ENCODE assay signal across 8 mouse cellular contexts in genomic region chr1:172528701-172529100, GRCm38 (mm10). TPM values are rescaled to one million over a fixed set of nuclear protein-coding genes. Genes with fewer than 3 reads are reported as not detected.
DNase-seq lines count a peak whose midpoint lies in the region; ATAC-seq and TF ChIP-seq lines count a peak whose summit lies in the region.

No protein-coding gene starts in this region.

- 7% methylated on average over 7 of the region's 7 CpGs for WGBS in forebrain, embryonic 11.5 days
- 9% methylated on average over 7 of the region's 7 CpGs for WGBS in heart, postnatal 0 days
- WGBS in liver, embryonic 16.5 days (ENCODE audit: insufficient replicate concordance): 4% methylated on average over 7 of the region's 7 CpGs
- WGBS in neural tube, embryonic 15.5 days: 4% methylated on average over 7 of the region's 7 CpGs

- peak; percentile 81 for ATAC-seq in forebrain, embryonic 11.5 days (replicated peaks; ENCODE audit: low FRiP score)
- ATAC-seq in heart, postnatal 0 days (ENCODE audit: insufficient read depth, low read depth): peak; percentile 45
- ATAC-seq in liver, embryonic 16.5 days (ENCODE audit: low read depth): peak; percentile 44
- peak; percentile 61; the same call in 1 of the 2 replicates for ATAC-seq in neural tube, embryonic 15.5 days (ENCODE audit: low FRiP score)

- no peak overlapping the region for H3K4me2 ChIP-seq in forebrain, embryonic 11.5 days (ENCODE audit: low read depth, low read length, severe bottlenecking)
- no peak overlapping the region for H3K4me2 ChIP-seq in heart, postnatal 0 days (ENCODE audit: low read depth, low read length)
- no peak overlapping the region for H3K4me2 ChIP-seq in liver, embryonic 16.5 days (ENCODE audit: low read depth, low read length)
- H3K4me2 ChIP-seq in neural tube, embryonic 15.5 days: no peak overlapping the region

- TF ChIP-seq CTCF in brain, embryonic 14.5 days (IDR thresholded peaks at IDR 0.05; ENCODE audit: borderline replicate concordance, extremely low read depth, insufficient read depth, insufficient read length): peak; percentile 94
- TF ChIP-seq CTCF in heart, postnatal 0 days (IDR thresholded peaks at IDR 0.05; ENCODE audit: low read depth): peak; percentile 99
- TF ChIP-seq CTCF in testis, adult 2 months (IDR thresholded peaks at IDR 0.05; ENCODE audit: control insufficient read depth, insufficient read depth, insufficient replicate concordance, low read depth, low read length): peak; percentile 82; the same call in 1 of the 2 replicates

- peak; percentile 86 for DNase-seq in CD4-positive helper T cell, adult 2 months (ENCODE audit: low read depth, low spot score)
- peak; percentile 92 for DNase-seq in brain, embryonic 14.5 days (ENCODE audit: low read depth)
- DNase-seq in forebrain, embryonic 11.5 days (ENCODE audit: low spot score): peak; percentile 90
- peak; percentile 91 for DNase-seq in heart, postnatal 0 days (ENCODE audit: low spot score)
- peak; percentile 92 to 97 for DNase-seq in kidney, postnatal 25 days

- no peak for TF ChIP-seq POLR2A in brain, embryonic 14.5 days (IDR thresholded peaks at IDR 0.05; ENCODE audit: borderline replicate concordance, extremely low read depth, insufficient read depth, insufficient read length, poor library complexity, severe bottlenecking)
- no peak for TF ChIP-seq POLR2A in testis, adult 2 months (IDR thresholded peaks at IDR 0.05; ENCODE audit: control insufficient read depth, low read depth, low read length)

- no peak overlapping the region for H3K9ac ChIP-seq in forebrain, embryonic 11.5 days (ENCODE audit: low read length)
- H3K9ac ChIP-seq in heart, postnatal 0 days (replicated peaks; ENCODE audit: low read depth, low read length): no peak overlapping the region
- no peak overlapping the region for H3K9ac ChIP-seq in liver, embryonic 16.5 days (ENCODE audit: low read depth, low read length)
- no peak overlapping the region for H3K9ac ChIP-seq in neural tube, embryonic 15.5 days (replicated peaks)

- no peak overlapping the region for H3K27ac ChIP-seq in forebrain, embryonic 11.5 days (ENCODE audit: low read depth, low read length)
- H3K27ac ChIP-seq in heart, postnatal 0 days (ENCODE audit: low read depth): no peak overlapping the region
- no peak overlapping the region for H3K27ac ChIP-seq in liver, embryonic 16.5 days (ENCODE audit: low read length)
- no peak overlapping the region for H3K27ac ChIP-seq in neural tube, embryonic 15.5 days (replicated peaks)
- no peak overlapping the region for H3K27ac ChIP-seq in testis, adult 2 months (ENCODE audit: control insufficient read depth, insufficient read depth, low read depth, low read length)

- H3K36me3 ChIP-seq in forebrain, embryonic 11.5 days (ENCODE audit: control insufficient read depth, insufficient read depth, low read length): no peaks in the 10 kb centered on the region
- no peaks in the 10 kb centered on the region for H3K36me3 ChIP-seq in heart, postnatal 0 days (replicated peaks; ENCODE audit: control insufficient read depth, insufficient read depth, low read length)
- H3K36me3 ChIP-seq in liver, embryonic 16.5 days (ENCODE audit: control insufficient read depth, insufficient read depth): no peaks in the 10 kb centered on the region
- no peaks in the 10 kb centered on the region for H3K36me3 ChIP-seq in neural tube, embryonic 15.5 days
- H3K36me3 ChIP-seq in testis, adult 2 months (ENCODE audit: control insufficient read depth, insufficient read depth, low read length): no peaks in the 10 kb centered on the region

- TF ChIP-seq EP300 in heart, postnatal 0 days (IDR thresholded peaks at IDR 0.05; ENCODE audit: low read depth): no peak

- H3K4me3 ChIP-seq in forebrain, embryonic 11.5 days (ENCODE audit: low read depth, low read length): no peak overlapping the region
- no peak overlapping the region for H3K4me3 ChIP-seq in heart, postnatal 0 days (ENCODE audit: low read depth, low read length)
- H3K4me3 ChIP-seq in liver, embryonic 16.5 days (ENCODE audit: low read depth, low read length): no peak overlapping the region
- H3K4me3 ChIP-seq in neural tube, embryonic 15.5 days (replicated peaks): no peak overlapping the region
- no peak overlapping the region for H3K4me3 ChIP-seq in testis, adult 2 months (ENCODE audit: control insufficient read depth, low read depth, low read length)

- no peaks in the 10 kb centered on the region for H3K27me3 ChIP-seq in forebrain, embryonic 11.5 days (ENCODE audit: control insufficient read depth, insufficient read depth, low read length)
- H3K27me3 ChIP-seq in heart, postnatal 0 days (ENCODE audit: control insufficient read depth, insufficient read depth, low read length): peaks cover 36% of the 10 kb centered on the region; the same call in 1 of the 2 replicates
- peaks cover 32% of the 10 kb centered on the region for H3K27me3 ChIP-seq in liver, embryonic 16.5 days (ENCODE audit: control insufficient read depth, insufficient read depth, low read depth, low read length)
- H3K27me3 ChIP-seq in neural tube, embryonic 15.5 days (replicated peaks): no peaks in the 10 kb centered on the region
- no peaks in the 10 kb centered on the region for H3K27me3 ChIP-seq in testis, adult 2 months (ENCODE audit: control insufficient read depth, insufficient read depth, low read length)

- peaks cover 3% of the 10 kb centered on the region; the same call in 1 of the 2 replicates for H3K4me1 ChIP-seq in forebrain, embryonic 11.5 days (replicated peaks; ENCODE audit: control insufficient read depth, insufficient read depth, low read length)
- peaks cover 7% of the 10 kb centered on the region; the same call in 1 of the 2 replicates for H3K4me1 ChIP-seq in heart, postnatal 0 days (ENCODE audit: control insufficient read depth, insufficient read depth)
- H3K4me1 ChIP-seq in liver, embryonic 16.5 days (ENCODE audit: control insufficient read depth, low read depth, low read length): peaks cover 8% of the 10 kb centered on the region
- H3K4me1 ChIP-seq in neural tube, embryonic 15.5 days: peaks cover 34% of the 10 kb centered on the region
- peaks cover 13% of the 10 kb centered on the region for H3K4me1 ChIP-seq in testis, adult 2 months (ENCODE audit: control insufficient read depth, insufficient read depth, low read length)

- no peaks in the 10 kb centered on the region for H3K9me3 ChIP-seq in forebrain, embryonic 11.5 days (ENCODE audit: control insufficient read depth, low read length)
- H3K9me3 ChIP-seq in heart, postnatal 0 days (replicated peaks; ENCODE audit: control insufficient read depth, low read length): no peaks in the 10 kb centered on the region
- no peaks in the 10 kb centered on the region for H3K9me3 ChIP-seq in liver, embryonic 16.5 days (replicated peaks; ENCODE audit: control insufficient read depth, low read length)
- H3K9me3 ChIP-seq in neural tube, embryonic 15.5 days (replicated peaks): no peaks in the 10 kb centered on the region

RNA-seq across cellular contexts. Expression of gene Cfap45, which starts 8.1 kb away (rescaled TPM):
- 1.8 and 2.8 TPM in 2 replicates for polyA plus RNA-seq in brain, embryonic 14.5 days (2012; rRNA removed)
- polyA plus RNA-seq in forebrain, embryonic 11.5 days (2014; fragmentation: Nextera tagmentation; extraction: Ambion mirVana): 1.2 and 1.3 TPM in 2 replicates
- total RNA-seq in heart, postnatal 0 days (2014; rRNA removed; ENCODE audit: low replicate concordance): 3.6 and 6.6 TPM in 2 replicates
- 2.3 and 2.6 TPM in 2 replicates for polyA plus RNA-seq in heart, postnatal 0 days (2015; fragmentation: Nextera tagmentation; extraction: Ambion mirVana)
- 0.21 and 0.40 TPM in 2 replicates for polyA plus RNA-seq in liver, embryonic 16.5 days (2015; fragmentation: Nextera tagmentation; extraction: Ambion mirVana)
- 3.8 and 4.3 TPM in 2 replicates for polyA plus RNA-seq in neural tube, embryonic 15.5 days (2015; fragmentation: Nextera tagmentation; extraction: Ambion mirVana)
- 302 and 305 TPM in 2 replicates for polyA plus RNA-seq in testis, adult 2 months (2012; rRNA removed)

RNA-seq across cellular contexts. Expression of gene Vsig8, which starts 27.0 kb away (rescaled TPM):
- polyA plus RNA-seq in brain, embryonic 14.5 days (2012; rRNA removed): 0.19 and 0.21 TPM in 2 replicates
- polyA plus RNA-seq in forebrain, embryonic 11.5 days (2014; fragmentation: Nextera tagmentation; extraction: Ambion mirVana): 0.17 TPM in 1 of 2 replicates, not detected in the other
- total RNA-seq in heart, postnatal 0 days (2014; rRNA removed; ENCODE audit: low replicate concordance): not detected in 2 replicates
- 0.12 and 0.19 TPM in 2 replicates for polyA plus RNA-seq in heart, postnatal 0 days (2015; fragmentation: Nextera tagmentation; extraction: Ambion mirVana)
- polyA plus RNA-seq in liver, embryonic 16.5 days (2015; fragmentation: Nextera tagmentation; extraction: Ambion mirVana): 0.05 TPM in 1 of 2 replicates, not detected in the other
- 1.4 and 1.9 TPM in 2 replicates for polyA plus RNA-seq in neural tube, embryonic 15.5 days (2015; fragmentation: Nextera tagmentation; extraction: Ambion mirVana)
- 12.1 and 14.1 TPM in 2 replicates for polyA plus RNA-seq in testis, adult 2 months (2012; rRNA removed)

RNA-seq across cellular contexts. Expression of gene Tagln2, which starts 28.9 kb away (rescaled TPM):
- 37.3 and 44.7 TPM in 2 replicates for polyA plus RNA-seq in brain, embryonic 14.5 days (2012; rRNA removed)
- polyA plus RNA-seq in forebrain, embryonic 11.5 days (2014; fragmentation: Nextera tagmentation; extraction: Ambion mirVana): 38.5 and 38.6 TPM in 2 replicates
- 235 and 276 TPM in 2 replicates for total RNA-seq in heart, postnatal 0 days (2014; rRNA removed; ENCODE audit: low replicate concordance)
- polyA plus RNA-seq in heart, postnatal 0 days (2015; fragmentation: Nextera tagmentation; extraction: Ambion mirVana): 203 and 209 TPM in 2 replicates
- 112 and 113 TPM in 2 replicates for polyA plus RNA-seq in liver, embryonic 16.5 days (2015; fragmentation: Nextera tagmentation; extraction: Ambion mirVana)
- 140 and 198 TPM in 2 replicates for polyA plus RNA-seq in neural tube, embryonic 15.5 days (2015; fragmentation: Nextera tagmentation; extraction: Ambion mirVana)
- polyA plus RNA-seq in testis, adult 2 months (2012; rRNA removed): 7.6 and 16.5 TPM in 2 replicates

RNA-seq across cellular contexts. Expression of gene Igsf9, which starts 47.1 kb away (rescaled TPM):
- 129 and 161 TPM in 2 replicates for polyA plus RNA-seq in brain, embryonic 14.5 days (2012; rRNA removed)
- polyA plus RNA-seq in forebrain, embryonic 11.5 days (2014; fragmentation: Nextera tagmentation; extraction: Ambion mirVana): 83.2 and 94.4 TPM in 2 replicates
- 3.2 and 15.5 TPM in 2 replicates for total RNA-seq in heart, postnatal 0 days (2014; rRNA removed; ENCODE audit: low replicate concordance)
- polyA plus RNA-seq in heart, postnatal 0 days (2015; fragmentation: Nextera tagmentation; extraction: Ambion mirVana): 0.75 and 0.78 TPM in 2 replicates
- 0.81 and 2.5 TPM in 2 replicates for polyA plus RNA-seq in liver, embryonic 16.5 days (2015; fragmentation: Nextera tagmentation; extraction: Ambion mirVana)
- 38.9 TPM in 2 replicates for polyA plus RNA-seq in neural tube, embryonic 15.5 days (2015; fragmentation: Nextera tagmentation; extraction: Ambion mirVana)
- 66.1 and 68.5 TPM in 2 replicates for polyA plus RNA-seq in testis, adult 2 months (2012; rRNA removed)

RNA-seq across cellular contexts. Expression of gene Slamf9, which starts 53.5 kb away (rescaled TPM):
- 0.16 and 0.18 TPM in 2 replicates for polyA plus RNA-seq in brain, embryonic 14.5 days (2012; rRNA removed)
- 0.27 and 0.28 TPM in 2 replicates for polyA plus RNA-seq in forebrain, embryonic 11.5 days (2014; fragmentation: Nextera tagmentation; extraction: Ambion mirVana)
- total RNA-seq in heart, postnatal 0 days (2014; rRNA removed; ENCODE audit: low replicate concordance): 1.9 and 5.8 TPM in 2 replicates
- polyA plus RNA-seq in heart, postnatal 0 days (2015; fragmentation: Nextera tagmentation; extraction: Ambion mirVana): 1.6 and 2.0 TPM in 2 replicates
- 1.0 and 1.1 TPM in 2 replicates for polyA plus RNA-seq in liver, embryonic 16.5 days (2015; fragmentation: Nextera tagmentation; extraction: Ambion mirVana)
- 0.36 and 0.38 TPM in 2 replicates for polyA plus RNA-seq in neural tube, embryonic 15.5 days (2015; fragmentation: Nextera tagmentation; extraction: Ambion mirVana)
- polyA plus RNA-seq in testis, adult 2 months (2012; rRNA removed): 9.8 and 13.1 TPM in 2 replicates

Comparison
In these comparisons a context has a peak if more than half of its experiments do, and no peak if none do; other contexts are left out.
1. RNA of gene Cfap45, which starts 8.1 kb away (polyA plus RNA-seq): 302 to 305 TPM in testis, adult 2 months; 3.8 to 4.3 TPM in neural tube, embryonic 15.5 days, 1.8 to 2.8 TPM in brain, embryonic 14.5 days, 2.3 to 2.6 TPM in heart, postnatal 0 days, 1.2 to 1.3 TPM in forebrain, embryonic 11.5 days and 0.21 to 0.40 TPM in liver, embryonic 16.5 days; every median in the first group is over 10 times any median in the second.
2. Peak in every context shown above with its lines, with median percentiles within 50 percentile points of each other: DNase-seq, CTCF ChIP-seq and ATAC-seq.